ENCODE assay signal across 9 mouse cellular contexts in genomic region chr4:118576097-118576496, GRCm38 (mm10). TPM values are rescaled to one million over a fixed set of nuclear protein-coding genes. Genes with fewer than 3 reads are reported as not detected.
DNase-seq lines count a peak whose midpoint lies in the region; ATAC-seq and TF ChIP-seq lines count a peak whose summit lies in the region.
"Had no signal": no experiment of that assay in that cellular context is flagged by ENCODE, and none has a peak within 500 bp of the region (broad histone marks: within the 10 kb centered on the region; RNA-seq: fewer than 3 reads in every experiment).

No protein-coding gene starts in this region.

- no peaks in the 10 kb centered on the region for H3K9me3 ChIP-seq in ES-E14 (ENCODE audit: control insufficient read depth, insufficient read depth, low read depth, low read length)
- H3K9me3 ChIP-seq in forebrain, embryonic 11.5 days (ENCODE audit: control insufficient read depth, low read length): no peaks in the 10 kb centered on the region
- H3K9me3 ChIP-seq: limb, embryonic 12.5 days had no signal

- H3K4me3 ChIP-seq in ES-E14 (ENCODE audit: insufficient read depth in 1 of 2, low read depth in 1 of 2, low read length in 2 of 2, poor library complexity in 1 of 2, severe bottlenecking in 1 of 2): no peak overlapping the region
- no peak overlapping the region for H3K4me3 ChIP-seq in forebrain, embryonic 11.5 days (ENCODE audit: low read depth, low read length)
- H3K4me3 ChIP-seq: limb, embryonic 12.5 days had no signal

- H3K27ac ChIP-seq in ES-E14 (ENCODE audit: insufficient read depth, low read depth, low read length, poor library complexity, severe bottlenecking): no peak overlapping the region
- H3K27ac ChIP-seq in forebrain, embryonic 11.5 days (ENCODE audit: low read depth, low read length): no peak overlapping the region
- H3K27ac ChIP-seq: limb, embryonic 12.5 days had no signal

- peak; percentile 36; the same call in 1 of the 2 replicates for ATAC-seq in forebrain, embryonic 11.5 days (replicated peaks; ENCODE audit: low FRiP score)
- ATAC-seq in megakaryocyte, adult 5-6 weeks (ENCODE audit: poor library complexity, severe bottlenecking): peak; percentile 65

- WGBS in forebrain, embryonic 11.5 days: 7% methylated on average over 6 of the region's 6 CpGs

- no peak overlapping the region for H3K9ac ChIP-seq in ES-E14 (ENCODE audit: insufficient read depth, low read depth, low read length, poor library complexity, severe bottlenecking)
- no peak overlapping the region for H3K9ac ChIP-seq in forebrain, embryonic 11.5 days (ENCODE audit: low read length)
- H3K9ac ChIP-seq: limb, embryonic 12.5 days had no signal

- TF ChIP-seq POLR2A in brain, embryonic 14.5 days (IDR thresholded peaks at IDR 0.05; ENCODE audit: borderline replicate concordance, extremely low read depth, insufficient read depth, insufficient read length, poor library complexity, severe bottlenecking): no peak

- intact Hi-C loops in heart, postnatal 14 days (cut with DNase I): loop anchor here (5.0 kb wide), 1 partner anchor 359 kb away; no protein-coding TSS in a partner anchor

- no peaks in the 10 kb centered on the region for H3K36me3 ChIP-seq in ES-E14 (ENCODE audit: control insufficient read depth, insufficient read depth, low read length, poor library complexity, severe bottlenecking)
- no peaks in the 10 kb centered on the region for H3K36me3 ChIP-seq in forebrain, embryonic 11.5 days (ENCODE audit: control insufficient read depth, insufficient read depth, low read length)
- H3K36me3 ChIP-seq: limb, embryonic 12.5 days had no signal

- H3K4me1 ChIP-seq in ES-E14 (ENCODE audit: control insufficient read depth in 2 of 2, insufficient read depth in 2 of 2, low read length in 2 of 2, poor library complexity in 1 of 2): peaks cover 0 to 1% of the 10 kb centered on the region in 2 experiments; a peak in 1 of 4 replicates
- H3K4me1 ChIP-seq in forebrain, embryonic 11.5 days (replicated peaks; ENCODE audit: control insufficient read depth, insufficient read depth, low read length): no peaks in the 10 kb centered on the region
- H3K4me1 ChIP-seq: limb, embryonic 12.5 days had no signal

- in situ Hi-C loops in ES-E14 (cut with MboI; ENCODE audit: low sequenced_read_pairs in 2 of 2, unreplicated experiment in 2 of 2): no loop called here

- DNase-seq in ES-E14 (ENCODE audit: low read depth, low spot score): peak; percentile 89
- peak; percentile 90 for DNase-seq in brain, embryonic 14.5 days (ENCODE audit: low read depth)
- DNase-seq in forebrain, embryonic 11.5 days (ENCODE audit: low spot score): peak; percentile 93
- peak; percentile 82 to 89 for DNase-seq in heart, postnatal 14 days
- DNase-seq in layer of hippocampus, postnatal 10 days (ENCODE audit: low spot score in 2 of 2): peak; percentile 94 to 95
- DNase-seq in right cerebral cortex, postnatal 10 days (ENCODE audit: low spot score in 2 of 2): peak; percentile 87 to 94
- peak; percentile 88 for DNase-seq in urinary bladder, postnatal 14 days (ENCODE audit: low spot score)

- no peak overlapping the region for H3K4me2 ChIP-seq in forebrain, embryonic 11.5 days (ENCODE audit: low read depth, low read length, severe bottlenecking)
- H3K4me2 ChIP-seq: limb, embryonic 12.5 days had no signal

- H3K27me3 ChIP-seq in forebrain, embryonic 11.5 days (ENCODE audit: control insufficient read depth, insufficient read depth, low read length): no peaks in the 10 kb centered on the region
- H3K27me3 ChIP-seq: limb, embryonic 12.5 days had no signal

- TF ChIP-seq CTCF in brain, embryonic 14.5 days (IDR thresholded peaks at IDR 0.05; ENCODE audit: borderline replicate concordance, extremely low read depth, insufficient read depth, insufficient read length): peak; percentile 93

TF ChIP-seq in ES-E14, 5 proteins besides CTCF, POLR2A, EP300 and RAD21:
- TF ChIP-seq HCFC1 (IDR thresholded peaks at IDR 0.05; ENCODE audit: borderline replicate concordance, insufficient read depth, low read length): no peak
- TF ChIP-seq ZNF384 (IDR thresholded peaks at IDR 0.05; ENCODE audit: low read depth, low read length): no peak
- peak; percentile 75; the same call in 1 of the 2 replicates for TF ChIP-seq ZC3H11A (IDR thresholded peaks at IDR 0.05; ENCODE audit: borderline replicate concordance, low read depth, low read length)

RNA-seq across cellular contexts. Expression of gene Tmem125, which starts 32.3 kb away (rescaled TPM):
- 12.0 and 19.1 TPM in 2 replicates for total RNA-seq in ES-E14 (2012; rRNA removed)
- 0.49 and 0.82 TPM in 2 replicates for polyA plus RNA-seq in brain, embryonic 14.5 days (2012; rRNA removed)
- 0.25 and 0.32 TPM in 2 replicates for polyA plus RNA-seq in forebrain, embryonic 11.5 days (2014; fragmentation: Nextera tagmentation; extraction: Ambion mirVana)
- under 1 TPM; 0.22 to 0.26 TPM for total RNA-seq in heart, postnatal 14 days (2021)
- total RNA-seq in layer of hippocampus, postnatal 10 days (2021): 1 to 10 TPM in 1 of 2 experiments, under 1 TPM in 1; 0.58 to 1.2 TPM
- total RNA-seq in megakaryocyte, adult 5-6 weeks (2015): 0.18 TPM in 1 of 2 replicates, not detected in the other
- total RNA-seq in megakaryocyte, adult 5-6 weeks (2017): not detected in 2 replicates

RNA-seq across cellular contexts. Expression of gene Cfap57, which starts 44.5 kb away (rescaled TPM):
- 0.16 and 0.18 TPM in 2 replicates for total RNA-seq in ES-E14 (2012; rRNA removed)
- polyA plus RNA-seq in brain, embryonic 14.5 days (2012; rRNA removed): 0.72 and 1.5 TPM in 2 replicates
- polyA plus RNA-seq in forebrain, embryonic 11.5 days (2014; fragmentation: Nextera tagmentation; extraction: Ambion mirVana): 0.80 and 0.83 TPM in 2 replicates
- under 1 TPM; 0.07 to 0.12 TPM for total RNA-seq in heart, postnatal 14 days (2021)
- 1 to 10 TPM in 1 of 2 experiments, under 1 TPM in 1; 0.80 to 1.0 TPM for total RNA-seq in layer of hippocampus, postnatal 10 days (2021)
- total RNA-seq in megakaryocyte, adult 5-6 weeks (2015): not detected in 2 replicates
- 0.16 and 0.18 TPM in 2 replicates for total RNA-seq in megakaryocyte, adult 5-6 weeks (2017)

RNA-seq across cellular contexts. Expression of gene Ebna1bp2, which starts 44.5 kb away (rescaled TPM):
- 165 and 182 TPM in 2 replicates for total RNA-seq in ES-E14 (2012; rRNA removed)
- polyA plus RNA-seq in brain, embryonic 14.5 days (2012; rRNA removed): 67.7 and 74.9 TPM in 2 replicates
- polyA plus RNA-seq in forebrain, embryonic 11.5 days (2014; fragmentation: Nextera tagmentation; extraction: Ambion mirVana): 181 and 183 TPM in 2 replicates
- 10 to 100 TPM; 31.4 to 35.2 TPM for total RNA-seq in heart, postnatal 14 days (2021)
- total RNA-seq in layer of hippocampus, postnatal 10 days (2021): 10 to 100 TPM; 61.3 to 62.9 TPM
- 54.9 and 61.9 TPM in 2 replicates for total RNA-seq in megakaryocyte, adult 5-6 weeks (2015)
- 46.8 and 63.7 TPM in 2 replicates for total RNA-seq in megakaryocyte, adult 5-6 weeks (2017)

RNA-seq across cellular contexts. Expression of gene 2610528J11Rik, which starts 49.3 kb away (rescaled TPM):
- total RNA-seq in ES-E14 (2012; rRNA removed): 3.2 and 8.8 TPM in 2 replicates
- polyA plus RNA-seq in brain, embryonic 14.5 days (2012; rRNA removed): 0.27 and 0.29 TPM in 2 replicates
- polyA plus RNA-seq in forebrain, embryonic 11.5 days (2014; fragmentation: Nextera tagmentation; extraction: Ambion mirVana): 0.48 and 0.71 TPM in 2 replicates
- total RNA-seq in heart, postnatal 14 days (2021): not detected
- total RNA-seq in layer of hippocampus, postnatal 10 days (2021): not detected
- total RNA-seq in megakaryocyte, adult 5-6 weeks (2015): not detected in 2 replicates
- not detected in 2 replicates for total RNA-seq in megakaryocyte, adult 5-6 weeks (2017)
